Mouse (Mus musculus): ENCODE measurements around the gene Ankrd65. TPM values are rescaled to one million over a fixed set of nuclear protein-coding genes. Genes with fewer than 3 reads are reported as not detected.

The Ankrd65 gene
- polyA plus RNA-seq, 1 experiment = not detected

DNA sequence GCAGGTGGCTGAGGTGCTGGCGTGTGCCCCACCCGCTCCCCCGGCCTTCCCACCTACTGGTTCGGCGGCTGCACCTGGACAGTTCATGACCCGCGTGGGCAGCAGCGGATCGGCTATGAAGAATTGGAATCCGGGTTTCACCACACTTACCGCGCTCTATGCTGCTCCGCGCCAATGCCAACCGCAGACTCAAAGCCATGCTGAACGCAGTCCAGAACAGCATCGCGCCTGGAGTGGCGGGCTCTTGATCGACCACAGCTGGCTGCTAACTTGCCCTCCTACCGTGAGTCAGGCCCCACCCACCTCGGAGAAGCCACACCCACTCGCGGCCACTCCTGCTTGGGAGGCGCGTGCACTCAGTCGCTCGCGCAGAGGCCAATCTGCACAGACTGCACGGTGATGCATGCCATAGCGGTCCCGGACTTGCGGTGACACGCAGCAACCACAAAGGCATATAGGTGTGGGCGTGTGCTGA is 15.9 kb upstream of the Ankrd65 start, which contains the start of gene Vwa1:
Gene Vwa1, minus strand, starts transcription at position 419 of the 475 bp plus-strand sequence.
- H3K27ac ChIP-seq (ENCODE audit: insufficient read depth, low read depth, low read length) = no peak within 1 kb of the TSS
- H3K4me1 ChIP-seq (ENCODE audit: control insufficient read depth, insufficient read depth, low read length) = peaks cover 12% of the 10 kb centered on the region
- no peak for TF ChIP-seq POLR2A (IDR thresholded peaks at IDR 0.05; ENCODE audit: borderline replicate concordance, low read depth, low read length)
- TF ChIP-seq CTCF (IDR thresholded peaks at IDR 0.05; ENCODE audit: low read depth, low read length) = no peak
- H3K4me3 ChIP-seq (ENCODE audit: insufficient read depth, low read length) = peak within 1 kb of the TSS; percentile 49

DNA sequence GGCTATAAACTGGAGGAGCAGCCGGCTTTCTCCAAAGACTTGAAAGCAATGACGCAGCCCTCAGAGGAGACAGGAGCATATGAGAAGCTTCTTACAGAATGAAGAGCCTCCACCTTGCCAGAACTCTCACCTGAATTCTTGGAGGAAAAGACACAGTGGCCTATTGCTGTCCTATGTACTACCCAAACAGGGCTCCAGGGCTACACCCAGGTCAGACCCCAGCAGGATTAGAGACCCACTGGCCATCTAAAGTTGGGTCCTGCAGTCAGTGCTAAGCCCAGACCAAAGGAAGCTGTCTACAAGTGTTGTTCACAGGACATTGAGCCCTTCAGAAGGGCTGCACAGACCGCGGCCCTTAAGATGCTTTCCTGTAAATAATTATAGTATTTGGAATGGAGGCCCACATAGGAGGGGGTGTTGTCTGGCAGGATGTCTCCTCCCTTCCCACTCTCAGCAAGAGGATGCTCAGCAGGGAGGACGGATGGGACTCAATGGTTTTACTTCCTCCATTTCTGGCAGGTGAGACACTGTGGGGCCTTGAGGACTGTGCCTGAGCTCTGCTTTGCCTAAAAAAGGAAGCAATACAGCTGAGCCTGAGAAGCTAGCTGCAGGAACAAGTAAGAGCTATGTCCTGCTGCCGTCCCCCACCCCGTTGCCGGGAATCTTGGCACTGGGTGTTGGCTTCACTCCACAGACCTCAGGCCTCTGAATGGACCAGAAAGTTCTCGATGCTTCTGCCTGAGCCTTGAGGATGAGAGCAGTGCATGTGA is 15.1 kb upstream of the Ankrd65 start:
- TF ChIP-seq POLR2A (IDR thresholded peaks at IDR 0.05; ENCODE audit: borderline replicate concordance, low read depth, low read length) = no peak
- Histone ChIP-seq H3K4me3 (ENCODE audit: insufficient read depth, low read length) (no peak overlapping the region), H3K4me1 (ENCODE audit: control insufficient read depth, insufficient read depth, low read length) (peaks cover 9% of the 10 kb centered on the region; the same call in 1 of the 2 replicates), H3K27ac (ENCODE audit: insufficient read depth, low read depth, low read length) (no peak overlapping the region)

- Histone ChIP-seq H3K4me3 (ENCODE audit: insufficient read depth, low read length) (no peak overlapping the region), H3K27ac (ENCODE audit: insufficient read depth, low read depth, low read length) (no peak overlapping the region), H3K4me1 (ENCODE audit: control insufficient read depth, insufficient read depth, low read length) (peaks cover 9% of the 10 kb centered on the region; the same call in 1 of the 2 replicates)
- TF ChIP-seq POLR2A (IDR thresholded peaks at IDR 0.05; ENCODE audit: borderline replicate concordance, low read depth, low read length) = no peak
- no peak for TF ChIP-seq CTCF (IDR thresholded peaks at IDR 0.05; ENCODE audit: low read depth, low read length)
Measured at GRCm38 (mm10) chr4:155775855-155776254, 14.4 kb upstream of the Ankrd65 start.

DNA sequence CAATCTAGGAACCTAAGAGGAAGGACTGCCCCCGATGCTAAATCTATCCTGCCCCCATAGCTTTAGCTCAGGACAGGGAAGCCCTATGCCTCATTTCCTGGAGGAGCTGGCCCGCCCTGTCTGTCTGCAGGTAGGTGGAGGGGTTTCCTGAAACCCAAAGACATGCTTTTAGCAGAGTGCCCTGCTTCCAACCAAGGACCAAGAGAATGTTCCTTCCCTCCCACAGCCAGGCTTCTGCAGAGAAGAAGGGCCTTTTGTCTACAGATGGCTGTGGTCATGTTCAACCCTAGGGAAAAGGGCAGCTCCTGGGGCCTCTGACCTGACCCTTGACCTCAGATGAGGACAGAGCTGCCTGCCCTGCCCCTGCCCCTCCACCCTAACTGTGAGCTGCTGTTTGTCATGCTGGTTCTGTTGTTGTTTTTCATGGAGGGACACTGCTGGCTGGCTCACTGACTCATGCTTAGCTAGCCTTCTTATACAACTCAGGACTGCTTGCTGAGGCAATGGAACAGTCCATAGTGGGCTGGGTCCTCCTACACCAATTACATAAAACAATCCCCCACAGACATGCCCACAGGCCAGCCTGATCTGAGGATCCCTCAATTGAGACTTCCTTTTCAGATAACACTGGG is 13.4 kb upstream of the Ankrd65 start:
- TF ChIP-seq CTCF (IDR thresholded peaks at IDR 0.05; ENCODE audit: low read depth, low read length) (no peak), POLR2A (IDR thresholded peaks at IDR 0.05; ENCODE audit: borderline replicate concordance, low read depth, low read length) (no peak)
- H3K4me3 ChIP-seq (ENCODE audit: insufficient read depth, low read length) = no peak overlapping the region
- H3K4me1 ChIP-seq (ENCODE audit: control insufficient read depth, insufficient read depth, low read length) = peaks cover 9% of the 10 kb centered on the region; the same call in 1 of the 2 replicates
- no peak overlapping the region for H3K27ac ChIP-seq (ENCODE audit: insufficient read depth, low read depth, low read length)

GRCm38 (mm10) chr4:155777816-155778215 is 12.4 kb upstream of the Ankrd65 start:
- TF ChIP-seq CTCF (IDR thresholded peaks at IDR 0.05; ENCODE audit: low read depth, low read length) = no peak
- TF ChIP-seq POLR2A (IDR thresholded peaks at IDR 0.05; ENCODE audit: borderline replicate concordance, low read depth, low read length) = no peak
- Histone ChIP-seq H3K4me1 (ENCODE audit: control insufficient read depth, insufficient read depth, low read length) (peaks cover 9% of the 10 kb centered on the region; the same call in 1 of the 2 replicates), H3K4me3 (ENCODE audit: insufficient read depth, low read length) (no peak overlapping the region), H3K27ac (ENCODE audit: insufficient read depth, low read depth, low read length) (no peak overlapping the region)

GRCm38 (mm10) chr4:155779498-155779897 is 10.7 kb upstream of the Ankrd65 start:
- no peak overlapping the region for H3K4me3 ChIP-seq (ENCODE audit: insufficient read depth, low read length)
- TF ChIP-seq CTCF (IDR thresholded peaks at IDR 0.05; ENCODE audit: low read depth, low read length) = no peak
- TF ChIP-seq POLR2A (IDR thresholded peaks at IDR 0.05; ENCODE audit: borderline replicate concordance, low read depth, low read length) = no peak
- H3K27ac ChIP-seq (ENCODE audit: insufficient read depth, low read depth, low read length) = no peak overlapping the region
- H3K4me1 ChIP-seq (ENCODE audit: control insufficient read depth, insufficient read depth, low read length) = peaks cover 12% of the 10 kb centered on the region

DNA sequence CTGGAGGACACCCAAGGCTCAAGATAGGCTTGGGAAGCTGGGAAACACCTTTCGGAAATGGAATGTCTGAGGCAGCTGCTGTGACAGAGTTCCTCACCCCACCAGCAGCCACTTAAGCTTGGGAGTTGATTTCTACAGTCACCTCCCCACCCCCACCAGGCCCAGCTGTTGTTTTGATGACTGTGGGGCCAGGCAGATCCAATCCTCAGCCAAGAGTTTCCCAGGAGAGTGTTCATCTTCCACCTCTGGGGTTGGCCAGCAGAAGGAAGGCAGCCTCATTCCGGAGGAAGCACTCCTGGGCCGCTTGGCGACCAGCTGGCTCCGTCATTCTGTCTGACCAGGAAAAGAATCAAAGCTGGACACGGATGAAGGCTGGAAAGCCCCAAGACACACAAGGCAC is 9.3 kb upstream of the Ankrd65 start:
- peaks cover 8% of the 10 kb centered on the region for H3K4me1 ChIP-seq (ENCODE audit: control insufficient read depth, insufficient read depth, low read length)
- no peak overlapping the region for H3K27ac ChIP-seq (ENCODE audit: insufficient read depth, low read depth, low read length)
- no peak overlapping the region for H3K4me3 ChIP-seq (ENCODE audit: insufficient read depth, low read length)
- TF ChIP-seq POLR2A (IDR thresholded peaks at IDR 0.05; ENCODE audit: borderline replicate concordance, low read depth, low read length) (no peak), CTCF (IDR thresholded peaks at IDR 0.05; ENCODE audit: low read depth, low read length) (no peak)

GRCm38 (mm10) chr4:155783486-155784080 is 6.7 kb upstream of the Ankrd65 start:
- H3K4me3 ChIP-seq (ENCODE audit: insufficient read depth, low read length) = peak overlapping the region; percentile 75
- peaks cover 2% of the 10 kb centered on the region for H3K4me1 ChIP-seq (ENCODE audit: control insufficient read depth, insufficient read depth, low read length)
- TF ChIP-seq CTCF (IDR thresholded peaks at IDR 0.05; ENCODE audit: low read depth, low read length) = no peak
- no peak for TF ChIP-seq POLR2A (IDR thresholded peaks at IDR 0.05; ENCODE audit: borderline replicate concordance, low read depth, low read length)
- H3K27ac ChIP-seq (ENCODE audit: insufficient read depth, low read depth, low read length) = no peak overlapping the region

DNA sequence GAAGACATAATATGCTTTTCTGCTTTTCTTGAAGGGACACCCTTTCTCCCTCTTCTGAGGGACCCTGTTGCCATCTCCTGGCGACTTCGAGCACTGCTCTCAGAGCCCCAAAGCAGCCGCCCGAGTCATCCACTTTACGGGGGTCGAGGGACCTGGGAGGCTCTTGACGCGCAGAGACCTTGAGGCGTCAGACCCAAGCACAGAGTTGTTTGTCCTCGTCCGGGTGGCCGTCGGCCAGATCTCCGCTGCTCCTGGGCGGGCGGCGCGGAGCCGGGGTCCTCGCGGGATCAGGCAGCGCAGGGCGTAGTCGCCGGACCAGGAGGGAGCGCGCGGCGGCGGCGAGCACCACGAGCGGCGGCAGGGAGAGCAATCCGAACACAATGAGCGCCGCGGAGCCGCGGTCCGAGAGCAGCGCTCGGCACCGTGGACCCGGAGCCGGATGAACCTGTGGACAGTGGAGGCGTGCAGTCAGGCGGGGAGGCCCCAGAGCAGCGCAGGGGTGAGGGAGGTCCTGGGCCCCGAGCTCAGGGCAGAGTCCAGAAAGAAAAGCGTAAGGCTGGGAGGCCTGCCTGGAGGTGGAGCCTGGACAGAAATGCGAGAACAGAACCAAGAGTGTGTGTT is 6.0 kb upstream of the Ankrd65 start:
- peaks cover 2% of the 10 kb centered on the region for H3K4me1 ChIP-seq (ENCODE audit: control insufficient read depth, insufficient read depth, low read length)
- TF ChIP-seq POLR2A (IDR thresholded peaks at IDR 0.05; ENCODE audit: borderline replicate concordance, low read depth, low read length) (no peak), CTCF (IDR thresholded peaks at IDR 0.05; ENCODE audit: low read depth, low read length) (peak; percentile 39; the same call in 1 of the 2 replicates)
- peak overlapping the region; percentile 75 for H3K4me3 ChIP-seq (ENCODE audit: insufficient read depth, low read length)
- H3K27ac ChIP-seq (ENCODE audit: insufficient read depth, low read depth, low read length) = no peak overlapping the region

All from bone marrow macrophage, adult 2 months (primary cell).